Mouse (Mus musculus) CH12.LX (cell line): ENCODE results near the gene Gm40193. TPM values are rescaled to one million over a fixed set of nuclear protein-coding genes. Genes with fewer than 3 reads are reported as not detected.
"Not testable (repeated sequence)": the region's sequence is repeated elsewhere in the genome, so short reads cannot be mapped to it uniquely, and the experiment has no call there.

Source experiments
- DNase-seq: peaks from one replicate; pipeline ENCODE4 v3.0.0-alpha.2; 2013; ENCODE audit errors: extremely low read depth
- H3K27ac ChIP-seq: 2 replicates; pipeline ENCODE4 v1.5.1; 2012; ENCODE audit warnings: low read depth, mild to moderate bottlenecking, control low read depth, moderate library complexity; ENCODE audit not compliant: insufficient read depth
- H3K27me3 ChIP-seq: replicated peaks from 2 replicates; pipeline ENCODE3; 2012; ENCODE audit warnings: inconsistent platforms
- H3K36me3 ChIP-seq, 2 experiments: replicated peaks in 1 of 2; 2 replicates each; pipeline versions ENCODE3 to v1.6.1; 2012; ENCODE audit warnings: inconsistent platforms in 1 of 2, low read length in 1 of 2, mild to moderate bottlenecking in 1 of 2, mixed read lengths in 1 of 2, moderate library complexity in 1 of 2; ENCODE audit not compliant: control insufficient read depth in 1 of 2, insufficient read depth in 1 of 2
- H3K4me1 ChIP-seq, 2 experiments: 2 replicates each; pipeline ENCODE4 v1.6.1; 2012; ENCODE audit warnings: inconsistent platforms in 1 of 2, moderate library complexity in 1 of 2; ENCODE audit not compliant: insufficient read depth in 2 of 2, control insufficient read depth in 1 of 2
- H3K4me2 ChIP-seq: 2 replicates; pipeline ENCODE4 v1.6.1; 2012; ENCODE audit warnings: low read depth, mild to moderate bottlenecking, control low read depth; ENCODE audit not compliant: poor library complexity, insufficient read depth, severe bottlenecking
- H3K4me3 ChIP-seq, 3 experiments: fragments of 150-350 bp in 1 of 3; sonication (generic) in 1 of 3; replicated peaks in 1 of 3; 2 replicates each; pipeline versions ENCODE3 to v1.5.1; 2011 to 2012; ENCODE audit warnings: low read depth in 2 of 3, low read length in 2 of 3, mild to moderate bottlenecking in 2 of 3, moderate library complexity in 2 of 3, control low read depth in 1 of 3, improper control_type of control experiment in 1 of 3, inconsistent platforms in 1 of 3, mixed read lengths in 1 of 3; ENCODE audit not compliant: poor library complexity in 1 of 3
- H3K79me2 ChIP-seq: replicated peaks from 2 replicates; pipeline ENCODE4 v1.6.1; 2012; ENCODE audit warnings: mild to moderate bottlenecking, moderate library complexity; ENCODE audit not compliant: control insufficient read depth, poor library complexity, insufficient read depth, severe bottlenecking; ENCODE audit errors: extremely low read depth
- H3K9ac ChIP-seq: 2 replicates; pipeline ENCODE4 v1.6.1; 2012; ENCODE audit warnings: low read depth, mild to moderate bottlenecking, control low read depth, moderate library complexity; ENCODE audit not compliant: insufficient read depth
- H3K9me3 ChIP-seq: replicated peaks from 2 replicates; pipeline ENCODE3; 2012; ENCODE audit warnings: low read length, inconsistent platforms, mixed read lengths
- BHLHE40 ChIP-seq: IDR thresholded peaks from 2 replicates; pipeline ENCODE4 v1.6.1; 2011; ENCODE audit warnings: mild to moderate bottlenecking, low read depth, low read length, improper control_type of control experiment
- CHD2 ChIP-seq: IDR thresholded peaks from 2 replicates; pipeline ENCODE4 v1.6.1; 2011; ENCODE audit warnings: low read length, improper control_type of control experiment
- CTCF ChIP-seq, 2 experiments: IDR thresholded peaks in 1 of 2; conservative IDR thresholded peaks in 1 of 2; 2 replicates each; pipeline ENCODE4 v1.5.1; 2011 to 2012; ENCODE audit warnings: low read depth in 2 of 2, low read length in 2 of 2, improper control_type of control experiment in 1 of 2, inconsistent platforms in 1 of 2, mild to moderate bottlenecking in 1 of 2, moderate library complexity in 1 of 2
- EP300 ChIP-seq: IDR thresholded peaks from 2 replicates; pipeline ENCODE4 v1.6.1; 2011; ENCODE audit warnings: low read length, improper control_type of control experiment
- IRF4 ChIP-seq: IDR thresholded peaks from 2 replicates; pipeline ENCODE4 v1.6.1; 2014; ENCODE audit warnings: low read depth, mild to moderate bottlenecking, inconsistent platforms, low read length, improper control_type of control experiment
- KAT2A ChIP-seq: IDR thresholded peaks from 2 replicates; pipeline ENCODE4 v1.6.1; 2012; ENCODE audit warnings: low read length, improper control_type of control experiment, inconsistent platforms; ENCODE audit not compliant: insufficient replicate concordance
- MAFK ChIP-seq: IDR thresholded peaks from 2 replicates; pipeline ENCODE4 v1.6.1; 2011; ENCODE audit warnings: low read length, improper control_type of control experiment; ENCODE audit not compliant: insufficient replicate concordance
- MAX ChIP-seq: IDR thresholded peaks from 2 replicates; pipeline ENCODE4 v1.6.1; 2011; ENCODE audit warnings: low read length, improper control_type of control experiment
- NELFE ChIP-seq: IDR thresholded peaks from 2 replicates; pipeline ENCODE4 v1.6.1; 2011; ENCODE audit warnings: low read depth, low read length, improper control_type of control experiment
- NRF1 ChIP-seq: IDR thresholded peaks from 2 replicates; pipeline ENCODE4 v1.6.1; 2014; ENCODE audit warnings: low read depth, mild to moderate bottlenecking, inconsistent platforms, low read length, improper control_type of control experiment, moderate library complexity
- POLR2AphosphoS2 ChIP-seq: IDR thresholded peaks from 2 replicates; pipeline ENCODE4 v1.6.1; 2011; ENCODE audit warnings: low read depth, low read length, improper control_type of control experiment
- RAD21 ChIP-seq: IDR thresholded peaks from 2 replicates; pipeline ENCODE4 v1.6.1; 2011; ENCODE audit warnings: low read depth, mild to moderate bottlenecking, low read length, improper control_type of control experiment, moderate library complexity
- RCOR1 ChIP-seq: conservative IDR thresholded peaks from 2 replicates; pipeline ENCODE4 v1.6.1; 2012; ENCODE audit warnings: low read depth, mild to moderate bottlenecking, inconsistent platforms, low read length, improper control_type of control experiment
- SMC3 ChIP-seq: IDR thresholded peaks from 2 replicates; pipeline ENCODE4 v1.6.1; 2011; ENCODE audit warnings: low read depth, low read length, improper control_type of control experiment
- TBP ChIP-seq: conservative IDR thresholded peaks from 2 replicates; pipeline ENCODE4 v1.6.1; 2011; ENCODE audit warnings: low read depth, low read length, improper control_type of control experiment
- USF1 ChIP-seq: IDR thresholded peaks from 2 replicates; pipeline ENCODE4 v1.6.1; 2014; ENCODE audit warnings: low read depth, mild to moderate bottlenecking, inconsistent platforms, low read length, improper control_type of control experiment
- ZNF384 ChIP-seq: IDR thresholded peaks from 2 replicates; pipeline ENCODE4 v1.6.1; 2012; ENCODE audit warnings: low read depth, low read length, improper control_type of control experiment, inconsistent platforms
- dilution Hi-C: fragments of 300-500 bp; cut with MboI; formaldehyde crosslinking; loops from 2 replicates; pipeline ENCODE4 v1.14.3; 2020; ENCODE audit warnings: low sequenced_read_pairs; ENCODE audit not compliant: extremely low pct_unique_long_range_greater_than_20kb, extremely low pct_ligation_motif_present
- in situ Hi-C: fragments of 300-500 bp; cut with MboI; formaldehyde crosslinking; loops from 3 replicates; pipeline ENCODE4 v1.14.3; 2019; ENCODE audit warnings: low sequenced_read_pairs, low pct_ligation_motif_present, low pct_unique_long_range_greater_than_20kb, mixed read lengths
- polyA plus RNA-seq: library from polyadenylated mRNA; unstranded; fragments of >175 nt; gene quantifications from 2 replicates; pipeline ENCODE4 v1.2.1, GENCODE M21; 2012; ENCODE audit warnings: low read depth; ENCODE audit not compliant: insufficient read length
- total RNA-seq, 2 experiments: library from RNA; depleted of rRNA; stranded (reverse); fragments of 300-350 nt in 1 of 2; fragments of >200 nt in 1 of 2; gene quantifications; 2 replicates each; pipeline ENCODE4 v1.2.3; 2012 to 2014

The Gm40193 gene
- total and polyA plus RNA-seq, 3 experiments = not detected

GRCm38 (mm10) chr11:70523306-70523989 lies 9.3 kb downstream of the Gm40193 start:
- H3K27ac ChIP-seq, in situ Hi-C loops, dilution Hi-C loops: not testable (repeated sequence)
- H3K79me2 ChIP-seq = peaks cover 12% of the 10 kb centered on the region
- TF ChIP-seq CTCF (conservative IDR thresholded peaks at IDR 0.05 in 1 of 2, IDR thresholded peaks at IDR 0.05 in 1 of 2; ENCODE audit: low read depth in 2 of 2, low read length in 2 of 2) = peak in 1 of 2 experiments; percentile 4; a peak in 1 of 4 replicates
- TF ChIP-seq ZNF384 = peak; percentile 81
- TF ChIP-seq, all 38 proteins: peak for 2; not testable (repeated sequence) for 36
- H3K4me3 ChIP-seq, H3K27me3 ChIP-seq, H3K4me2 ChIP-seq, H3K9me3 ChIP-seq, DNase-seq, H3K9ac ChIP-seq: not testable (repeated sequence)
- Histone ChIP-seq H3K36me3 (peaks cover 21 to 26% of the 10 kb centered on the region in 2 experiments), H3K4me1 (peaks cover 13 to 33% of the 10 kb centered on the region in 2 experiments)

- DNase-seq = no peak
- no peaks in the 10 kb centered on the region for H3K9me3 ChIP-seq
- H3K27ac ChIP-seq = no peak overlapping the region
- no peaks in the 10 kb centered on the region for H3K36me3 ChIP-seq
- in situ Hi-C loops = no loop called here
- H3K4me1 ChIP-seq = peaks cover 0 to 9% of the 10 kb centered on the region in 2 experiments; a peak in 1 of 4 replicates
- H3K4me2 ChIP-seq = no peak overlapping the region
- H3K79me2 ChIP-seq = peaks cover under 1% of the 10 kb centered on the region; the same call in 1 of the 2 replicates
- no peak overlapping the region for H3K4me3 ChIP-seq
- TF ChIP-seq KAT2A (no peak), SMC3 (no peak; the same call in 1 of the 2 replicates), EP300 (no peak), IRF4 (no peak), RCOR1 (no peak), MAX (no peak), USF1 (no peak), POLR2AphosphoS2 (no peak)
- TF ChIP-seq, all 38 proteins: peak for 0
- no peak overlapping the region for H3K9ac ChIP-seq
- H3K27me3 ChIP-seq = no peaks in the 10 kb centered on the region
- dilution Hi-C loops = no loop called here
Measured at GRCm38 (mm10) chr11:70520178-70520769, 12.5 kb downstream of the Gm40193 start.

GRCm38 (mm10) chr11:70518923-70519322 lies 13.8 kb downstream of the Gm40193 start, which contains the start of gene Gltpd2:
Gene Gltpd2, plus strand, starts transcription at chr11:70519196.
- no peaks in the 10 kb centered on the region for H3K36me3 ChIP-seq
- H3K9ac ChIP-seq = no peak within 1 kb of the TSS
- no peak within 1 kb of the TSS for H3K27ac ChIP-seq
- no peak for TF ChIP-seq TBP
- TF ChIP-seq MAFK = no peak
- TF ChIP-seq RAD21 = no peak
- no peak for TF ChIP-seq NRF1
- TF ChIP-seq NELFE = no peak
- no peak for TF ChIP-seq POLR2AphosphoS2
- no peak for TF ChIP-seq EP300
- no peak for TF ChIP-seq BHLHE40
- no peak for TF ChIP-seq CHD2
- H3K9me3 ChIP-seq = no peaks in the 10 kb centered on the region
- in situ Hi-C loops (loop anchor here (5.0 kb wide), 2 partner anchors 88 to 243 kb away; partner anchors contain the start of gene Zfp3), dilution Hi-C loops (no loop called here)
- no peak for DNase-seq
- H3K4me1 ChIP-seq = peaks cover 5 to 22% of the 10 kb centered on the region in 2 experiments
- no peak within 1 kb of the TSS for H3K4me2 ChIP-seq
- no peak within 1 kb of the TSS for H3K4me3 ChIP-seq
- H3K79me2 ChIP-seq = no peaks in the 10 kb centered on the region
- H3K27me3 ChIP-seq = no peaks in the 10 kb centered on the region
